Mouse (Mus musculus) left cerebral cortex, postnatal 25 days (tissue): ENCODE data around the gene Tm4sf19. TPM values are rescaled to one million over a fixed set of nuclear protein-coding genes. Genes with fewer than 3 reads are reported as not detected.
"Not testable (repeated sequence)": the region's sequence is repeated elsewhere in the genome, so short reads cannot be mapped to it uniquely, and the experiment has no call there.

ENCODE experiments used
- DNase-seq, 2 experiments: peaks; one replicate each; pipeline ENCODE4 v3.0.0; 2022; ENCODE audit warnings: low spot score in 2 of 2, mixed read lengths in 1 of 2
- intact Hi-C: fragments of 180-260 bp; cut with DNase I; formaldehyde crosslinking; loops from one replicate; pipeline ENCODE4 v1.15.1; 2025
- total RNA-seq, 2 experiments: library from RNA; stranded (reverse); gene quantifications; 2 replicates each; pipeline ENCODE4 v1.2.3; 2021

The Tm4sf19 gene
- total RNA-seq, 2 experiments from 2014 or later, result 0.27 TPM; not detected in 1

- intact Hi-C loops, result no loop called here
- peak; percentile 93 to 96 for DNase-seq
Observed at GRCm38 (mm10) chr16:32419517-32420483, 19.5 kb downstream of the Tm4sf19 start, which contains the start of gene Tctex1d2. TSS of gene Tctex1d2 (plus strand) at chr16:32419702.

- intact Hi-C loops, result no loop called here
- no peak for DNase-seq
Observed at GRCm38 (mm10) chr16:32427506-32427905, 27.2 kb downstream of the Tm4sf19 start.

- DNase-seq, result peak; percentile 89 to 94
Observed at GRCm38 (mm10) chr16:32430474-32431046, 30.3 kb downstream of the Tm4sf19 start, which contains the start of gene Pcyt1a. TSS of gene Pcyt1a (plus strand) at chr16:32430921.

GRCm38 (mm10) chr16:32431047-32431591, 30.8 kb downstream of the Tm4sf19 start:
- DNase-seq, result no peak
- intact Hi-C loops, result loop anchor here (2.0 kb wide), 1 partner anchor 98 kb away; the partner anchor contains the start of gene Ubxn7

More at GRCm38 (mm10) chr16:32430474-32431046, 30.3 kb downstream of the Tm4sf19 start, which contains the start of gene Pcyt1a:
- intact Hi-C loops, result loop anchor here (2.0 kb wide), 1 partner anchor 98 kb away; the partner anchor contains the start of gene Ubxn7

- no peak for DNase-seq
- intact Hi-C loops, result loop anchor here (2.0 kb wide), 1 partner anchor 99 kb away; the partner anchor contains the start of gene Ubxn7
Observed at GRCm38 (mm10) chr16:32431926-32432325, 31.6 kb downstream of the Tm4sf19 start.

GRCm38 (mm10) chr16:32433138-32433537, 32.8 kb downstream of the Tm4sf19 start:
- no peak for DNase-seq
- intact Hi-C loops, result no loop called here

- DNase-seq, result no peak
- intact Hi-C loops, result no loop called here
Observed at GRCm38 (mm10) chr16:32434066-32434465, 33.8 kb downstream of the Tm4sf19 start.

GRCm38 (mm10) chr16:32434691-32435090, 34.4 kb downstream of the Tm4sf19 start:
- intact Hi-C loops, result no loop called here

GRCm38 (mm10) chr16:32436657-32437056, 36.4 kb downstream of the Tm4sf19 start:
- DNase-seq, result no peak
- intact Hi-C loops, result no loop called here

More at GRCm38 (mm10) chr16:32434691-32435090, 34.4 kb downstream of the Tm4sf19 start:
- no peak for DNase-seq

- intact Hi-C loops, result no loop called here
Observed at GRCm38 (mm10) chr16:32437266-32437665, 37.0 kb downstream of the Tm4sf19 start.

GRCm38 (mm10) chr16:32441432-32441831, 41.1 kb downstream of the Tm4sf19 start:
- intact Hi-C loops, result no loop called here
- no peak for DNase-seq

More at GRCm38 (mm10) chr16:32437266-32437665, 37.0 kb downstream of the Tm4sf19 start:
- no peak for DNase-seq

- DNase-seq, intact Hi-C loops: not testable (repeated sequence)
Observed at GRCm38 (mm10) chr16:32444615-32445014, 44.3 kb downstream of the Tm4sf19 start.

GRCm38 (mm10) chr16:32445558-32445957, 45.3 kb downstream of the Tm4sf19 start:
- intact Hi-C loops, result no loop called here
- no peak for DNase-seq

GRCm38 (mm10) chr16:32446563-32447138, 46.3 kb downstream of the Tm4sf19 start:
- DNase-seq, result no peak
- intact Hi-C loops, result no loop called here

- intact Hi-C loops, result no loop called here
- no peak for DNase-seq
Observed at GRCm38 (mm10) chr16:32449665-32450064, 49.4 kb downstream of the Tm4sf19 start.

GRCm38 (mm10) chr16:32450133-32450532, 49.8 kb downstream of the Tm4sf19 start:
- DNase-seq, result no peak
- intact Hi-C loops, result no loop called here

GRCm38 (mm10) chr16:32453102-32453501, 52.8 kb downstream of the Tm4sf19 start:
- DNase-seq, result no peak
- intact Hi-C loops, result no loop called here

GRCm38 (mm10) chr16:32454646-32455045, 54.3 kb downstream of the Tm4sf19 start:
- no peak for DNase-seq
- intact Hi-C loops, result no loop called here

GRCm38 (mm10) chr16:32456086-32456485, 55.8 kb downstream of the Tm4sf19 start:
- no peak for DNase-seq
- intact Hi-C loops, result no loop called here

GRCm38 (mm10) chr16:32456761-32457160, 56.5 kb downstream of the Tm4sf19 start:
- DNase-seq, result no peak
- intact Hi-C loops, result no loop called here
